Mouse (Mus musculus): ENCODE results near the gene Tnfaip6.

The Tnfaip6 gene

GRCm38 (mm10) chr2:52055616-52056015, 17.8 kb downstream of the Tnfaip6 start:
- DNase-seq, result no peak

GRCm38 (mm10) chr2:52057099-52057498, 19.3 kb downstream of the Tnfaip6 start:
- DNase-seq, result no peak

GRCm38 (mm10) chr2:52057681-52058080, 19.9 kb downstream of the Tnfaip6 start:
- no peak for DNase-seq

- DNase-seq, result no peak
Observed at GRCm38 (mm10) chr2:52068641-52069040, 30.8 kb downstream of the Tnfaip6 start.

- no peak for DNase-seq
Observed at GRCm38 (mm10) chr2:52070816-52071215, 33.0 kb downstream of the Tnfaip6 start.

- no peak for DNase-seq
Observed at GRCm38 (mm10) chr2:52071241-52071991, 33.6 kb downstream of the Tnfaip6 start.

GRCm38 (mm10) chr2:52072065-52072490, 34.3 kb downstream of the Tnfaip6 start:
- DNase-seq, result peak; percentile 1

GRCm38 (mm10) chr2:52072491-52073140, 34.8 kb downstream of the Tnfaip6 start, which contains the start of gene Rif1:
Gene Rif1 (plus strand): TSS chr2:52072832.
- peak; percentile 83 for DNase-seq

- peak; percentile 57 for DNase-seq
Observed at GRCm38 (mm10) chr2:52073141-52073904, 35.5 kb downstream of the Tnfaip6 start.

- DNase-seq, result no peak
Observed at GRCm38 (mm10) chr2:52078666-52079065, 40.9 kb downstream of the Tnfaip6 start.

GRCm38 (mm10) chr2:52084013-52084412, 46.2 kb downstream of the Tnfaip6 start:
- no peak for DNase-seq

- DNase-seq, result no peak
Observed at GRCm38 (mm10) chr2:52084571-52084970, 46.8 kb downstream of the Tnfaip6 start.
